Mouse (Mus musculus) gastrocnemius, adult 2 months (tissue): ENCODE measurements at regions not wholly inside any gene's neighbourhood (a gene's known extent, or its start where the extent isn't known, plus 50 kb on each side); places are given as distances from the start of the nearest gene placed in this dataset.

ENCODE experiments used
- DNase-seq: peaks from one replicate; pipeline ENCODE4 v3.0.0; 2022
- H3K27ac ChIP-seq: fragments of 200-600 bp; 2 replicates; pipeline ENCODE4 v1.8.1; 2022; ENCODE audit warnings: mild to moderate bottlenecking
- H3K4me3 ChIP-seq: fragments of 200-600 bp; 2 replicates; pipeline ENCODE4 v1.8.1; 2022; ENCODE audit warnings: mild to moderate bottlenecking, moderate library complexity
- CTCF ChIP-seq: fragments of 200-600 bp; IDR thresholded peaks from 2 replicates; pipeline ENCODE4 v1.8.1; 2022; ENCODE audit warnings: antibody characterized with exemption, mild to moderate bottlenecking, moderate library complexity
- intact Hi-C: fragments of 180-260 bp; cut with DNase I; formaldehyde crosslinking; loops from one replicate; pipeline ENCODE4 v1.15.1; 2025

GRCm38 (mm10) chr8:60792518-60792917 lies 97.7 kb upstream of the Hpf1 start:
- TF ChIP-seq CTCF = no peak
- H3K4me3 ChIP-seq = no peak overlapping the region
- H3K27ac ChIP-seq = no peak overlapping the region
- intact Hi-C loops = no loop called here
- no peak for DNase-seq

- H3K4me3 ChIP-seq = no peak overlapping the region
- intact Hi-C loops = no loop called here
- H3K27ac ChIP-seq = no peak overlapping the region
- no peak for DNase-seq
- TF ChIP-seq CTCF = no peak
Observed at GRCm38 (mm10) chr8:60804787-60805186, 85.4 kb upstream of the Hpf1 start.

- Histone ChIP-seq H3K27ac (no peak overlapping the region), H3K4me3 (no peak overlapping the region)
- DNase-seq = no peak
- no peak for TF ChIP-seq CTCF
- intact Hi-C loops = no loop called here
Observed at GRCm38 (mm10) chr8:60806772-60807171, 83.4 kb upstream of the Hpf1 start.

- DNase-seq = no peak
- intact Hi-C loops = no loop called here
- H3K4me3 ChIP-seq = no peak overlapping the region
- TF ChIP-seq CTCF = no peak
- H3K27ac ChIP-seq = no peak overlapping the region
Observed at GRCm38 (mm10) chr8:60809806-60810205, 80.4 kb upstream of the Hpf1 start.

- no peak for TF ChIP-seq CTCF
- intact Hi-C loops = no loop called here
- DNase-seq = no peak
- Histone ChIP-seq H3K27ac (no peak overlapping the region), H3K4me3 (no peak overlapping the region)
Observed at GRCm38 (mm10) chr8:60810955-60811354, 79.3 kb upstream of the Hpf1 start.

GRCm38 (mm10) chr8:60825676-60826442 lies 64.4 kb upstream of the Hpf1 start:
- intact Hi-C loops = no loop called here
- TF ChIP-seq CTCF = no peak
- DNase-seq = no peak

DNA sequence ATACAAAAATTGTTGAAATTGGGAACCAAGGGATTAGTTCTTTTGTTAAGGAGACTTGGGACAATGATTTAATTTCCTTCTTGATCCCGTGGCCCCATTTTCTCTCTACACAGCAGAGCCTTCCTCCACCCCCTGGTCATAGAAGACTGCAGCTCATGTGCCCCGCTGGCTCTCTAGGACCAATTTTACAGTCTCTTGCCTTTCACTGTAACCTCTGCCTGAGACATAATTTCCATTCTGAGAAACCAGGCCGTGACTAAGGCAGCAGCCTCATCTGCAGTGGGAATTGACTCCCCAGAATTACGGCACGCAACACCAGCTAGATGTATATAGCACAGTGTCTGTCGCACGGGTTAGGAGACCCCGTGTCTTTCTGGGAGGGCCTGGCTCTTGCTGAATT lies 63.0 kb upstream of the Hpf1 start:
- TF ChIP-seq CTCF = no peak
- no peak for DNase-seq
- intact Hi-C loops = no loop called here

More at GRCm38 (mm10) chr8:60825676-60826442, 64.4 kb upstream of the Hpf1 start:
- H3K27ac ChIP-seq = no peak overlapping the region
- H3K4me3 ChIP-seq = no peak overlapping the region

DNA sequence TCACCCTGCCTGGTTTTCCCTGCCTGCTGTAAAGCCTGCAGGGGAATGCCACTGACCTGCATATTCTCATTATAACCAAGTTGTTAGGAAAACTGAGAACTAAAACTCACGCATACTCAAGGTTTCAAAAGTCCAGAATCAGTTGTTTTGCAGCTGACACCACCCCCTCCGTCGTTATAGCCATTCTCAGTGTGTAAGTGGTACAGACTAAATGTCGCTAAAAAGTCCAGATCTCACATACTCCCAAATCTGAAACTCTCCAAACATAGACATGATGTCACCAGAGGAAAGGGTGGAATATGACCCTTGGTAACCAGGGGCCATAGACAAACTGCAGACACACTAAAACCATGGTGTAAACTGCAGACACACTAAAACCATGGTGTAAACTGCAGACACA lies 61.1 kb upstream of the Hpf1 start:
- intact Hi-C loops = no loop called here
- TF ChIP-seq CTCF = no peak
- H3K4me3 ChIP-seq = no peak overlapping the region
- DNase-seq = no peak
- no peak overlapping the region for H3K27ac ChIP-seq

More for the DNA sequence above, 63.0 kb upstream of the Hpf1 start:
- Histone ChIP-seq H3K4me3 (no peak overlapping the region), H3K27ac (no peak overlapping the region)

GRCm38 (mm10) chr8:60830556-60830955 lies 59.7 kb upstream of the Hpf1 start:
- no peak overlapping the region for H3K4me3 ChIP-seq
- intact Hi-C loops = no loop called here
- DNase-seq = no peak
- TF ChIP-seq CTCF = no peak
- H3K27ac ChIP-seq = no peak overlapping the region

- TF ChIP-seq CTCF = no peak
- intact Hi-C loops = no loop called here
- DNase-seq = no peak
- Histone ChIP-seq H3K27ac (no peak overlapping the region), H3K4me3 (no peak overlapping the region)
Observed at GRCm38 (mm10) chr8:60838526-60838925, 51.7 kb upstream of the Hpf1 start.
